Mouse (Mus musculus) cerebellum, adult 11-12 months (tissue): ENCODE measurements around the gene Pcsk6.
"Not testable (repeated sequence)": the region's sequence is repeated elsewhere in the genome, so short reads cannot be mapped to it uniquely, and the experiment has no call there.

Experiments
- DNase-seq: peaks from one replicate; pipeline ENCODE4 v3.0.0; 2022

The Pcsk6 gene

DNA sequence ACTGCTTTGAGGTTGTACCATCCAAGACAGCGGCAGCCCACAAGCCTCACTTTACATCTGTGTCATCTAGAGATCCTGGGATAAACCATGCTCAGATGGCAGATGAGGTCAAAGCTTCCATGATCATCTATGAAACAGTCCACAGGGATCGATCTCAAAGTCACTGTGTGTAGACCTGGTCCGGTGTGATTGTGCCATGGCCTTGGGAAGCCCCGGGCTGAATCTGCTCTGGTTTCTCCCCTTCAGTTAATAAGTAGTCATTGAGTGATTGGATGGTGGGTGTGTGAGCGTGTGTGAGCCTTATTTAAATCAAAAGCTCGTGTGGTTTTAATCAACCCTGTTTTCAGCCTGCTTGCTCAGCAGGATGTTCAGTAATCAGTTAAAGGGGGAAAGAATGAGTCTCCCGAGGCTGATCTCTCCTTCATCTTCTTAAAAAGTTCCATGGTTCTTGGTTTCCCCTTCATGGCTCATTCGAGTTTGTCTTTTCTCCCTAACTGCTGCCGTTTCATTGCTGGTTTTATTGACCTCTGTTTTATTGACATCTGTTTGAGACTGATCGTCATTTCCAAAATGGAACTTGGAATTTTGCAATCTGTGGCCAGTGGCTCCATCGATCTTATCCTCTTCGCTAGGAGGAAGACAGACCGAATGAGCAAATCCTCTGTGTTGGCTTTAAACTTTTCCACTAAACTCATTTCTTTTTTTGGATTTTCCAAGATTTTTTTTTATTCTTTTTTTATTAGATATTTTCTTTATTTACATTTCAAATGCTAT lies 142.5 kb downstream of the Pcsk6 start:
- DNase-seq = no peak

DNA sequence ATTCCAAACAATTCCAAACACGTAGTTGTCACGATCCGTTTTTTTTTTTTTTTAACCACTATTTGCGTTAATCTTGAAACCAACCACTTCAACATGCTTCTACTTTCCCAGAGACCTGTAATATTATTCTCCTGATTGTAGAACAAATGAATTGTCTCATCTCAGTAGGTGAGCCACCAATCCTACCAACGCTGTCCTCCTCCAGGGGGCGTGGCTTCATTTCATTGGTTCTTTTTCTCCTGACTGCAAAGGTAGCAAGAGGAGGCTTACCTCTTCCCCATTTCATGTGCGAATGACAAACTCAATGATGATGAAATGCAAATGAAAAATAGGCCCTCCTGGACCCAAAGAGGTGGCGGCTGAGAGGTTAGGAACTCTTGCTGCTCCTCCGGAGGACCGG lies 143.5 kb downstream of the Pcsk6 start:
- no peak for DNase-seq

DNA sequence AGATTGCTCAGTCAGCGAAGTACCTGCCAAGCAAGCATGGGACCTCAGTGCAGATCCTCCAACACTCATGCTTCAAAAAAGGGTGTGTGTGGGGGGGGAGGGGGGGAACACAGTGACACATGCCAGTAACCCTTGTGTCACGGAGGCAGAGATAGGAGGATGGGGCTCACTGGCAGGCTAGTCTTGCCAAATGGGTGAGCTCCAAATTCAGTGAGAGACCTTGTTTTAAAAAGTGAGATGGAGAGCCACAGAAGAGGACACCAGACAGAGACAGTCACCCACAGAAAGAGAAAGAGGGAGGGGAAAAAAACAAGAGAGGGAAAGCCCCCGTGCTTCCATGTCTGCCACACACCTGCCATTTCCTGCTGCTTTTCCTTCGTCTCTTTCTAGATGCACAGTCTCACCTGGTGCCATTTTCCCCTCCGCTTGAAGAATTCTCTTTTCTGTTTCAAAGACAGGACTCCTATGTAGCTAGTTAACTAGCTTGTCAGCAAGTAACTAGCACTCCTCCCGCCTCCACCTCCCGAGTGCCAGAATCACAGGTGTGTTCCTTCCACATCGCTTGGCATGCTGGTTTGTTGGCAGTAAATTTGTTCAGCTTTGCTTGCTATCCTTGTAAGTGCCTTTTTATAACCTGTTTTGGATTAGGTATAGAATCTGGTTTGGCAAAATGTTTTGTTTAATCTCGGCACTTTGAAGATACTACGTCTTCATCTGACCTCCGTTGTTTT lies 146.8 kb downstream of the Pcsk6 start:
- DNase-seq = peak; percentile 96

DNA sequence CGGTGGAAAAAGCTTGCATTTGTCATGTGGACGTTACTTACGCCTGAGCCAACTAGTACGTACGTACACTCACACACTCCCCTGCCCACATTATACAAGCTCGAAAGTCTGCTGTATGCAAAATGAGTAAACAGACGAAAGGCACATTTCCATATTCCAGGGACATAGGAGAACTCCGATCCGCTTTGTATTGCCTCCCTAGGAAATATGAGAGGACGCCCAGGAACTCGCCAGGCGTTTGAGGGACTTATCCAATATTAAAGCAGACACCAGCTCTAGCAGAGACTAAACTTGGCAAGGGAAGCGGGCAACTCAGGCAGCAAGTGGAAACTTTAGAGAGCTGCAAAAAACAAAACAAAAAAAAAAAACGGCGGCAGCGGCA lies 147.3 kb downstream of the Pcsk6 start:
- peak; percentile 63 for DNase-seq

- DNase-seq = no peak
Observed at GRCm38 (mm10) chr7:66010518-66010917, 149.0 kb downstream of the Pcsk6 start.

DNA sequence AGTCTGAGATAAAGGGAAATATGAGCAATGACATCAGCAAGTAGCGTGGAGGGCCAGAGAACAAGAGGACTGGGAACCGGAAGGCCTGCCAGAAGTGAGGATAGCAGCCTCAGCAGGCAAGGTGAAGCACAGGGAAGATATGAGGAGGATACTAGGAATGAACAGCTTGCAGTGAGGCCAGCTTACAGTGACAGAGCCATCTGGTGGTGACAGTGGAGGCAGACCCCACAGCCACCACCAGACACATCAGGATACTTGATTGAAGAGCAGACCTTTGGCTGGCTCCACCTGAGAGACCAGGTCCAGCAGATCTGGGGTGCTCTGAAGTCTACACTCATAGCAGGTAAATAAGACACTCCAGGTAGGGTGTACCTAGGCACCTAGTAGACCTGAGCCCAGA lies 166.2 kb downstream of the Pcsk6 start:
- DNase-seq = peak; percentile 65

- no peak for DNase-seq
Observed at GRCm38 (mm10) chr7:66028766-66029512, 167.4 kb downstream of the Pcsk6 start.

- DNase-seq = no peak
Observed at GRCm38 (mm10) chr7:66036809-66037208, 175.3 kb downstream of the Pcsk6 start.

DNA sequence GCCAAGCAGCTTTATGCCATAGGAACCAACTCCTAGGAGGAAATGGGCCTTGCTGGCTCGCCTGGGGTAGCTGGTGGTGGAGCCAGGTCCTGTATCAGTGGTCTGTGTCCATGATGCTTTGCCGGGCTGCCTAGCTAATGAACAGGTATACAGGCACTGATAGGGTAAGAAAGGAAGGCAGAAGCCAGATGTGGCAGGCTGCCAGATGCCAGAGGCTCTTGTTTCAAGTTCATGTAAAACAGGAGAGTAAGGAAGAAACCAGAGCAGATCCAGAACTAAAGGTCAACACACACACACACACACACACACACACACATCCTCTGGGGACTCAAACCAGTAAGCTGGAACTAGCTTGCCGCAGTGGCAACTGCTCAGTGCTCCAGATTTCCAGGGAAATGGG lies 176.7 kb downstream of the Pcsk6 start:
- peak; percentile 57 for DNase-seq

DNA sequence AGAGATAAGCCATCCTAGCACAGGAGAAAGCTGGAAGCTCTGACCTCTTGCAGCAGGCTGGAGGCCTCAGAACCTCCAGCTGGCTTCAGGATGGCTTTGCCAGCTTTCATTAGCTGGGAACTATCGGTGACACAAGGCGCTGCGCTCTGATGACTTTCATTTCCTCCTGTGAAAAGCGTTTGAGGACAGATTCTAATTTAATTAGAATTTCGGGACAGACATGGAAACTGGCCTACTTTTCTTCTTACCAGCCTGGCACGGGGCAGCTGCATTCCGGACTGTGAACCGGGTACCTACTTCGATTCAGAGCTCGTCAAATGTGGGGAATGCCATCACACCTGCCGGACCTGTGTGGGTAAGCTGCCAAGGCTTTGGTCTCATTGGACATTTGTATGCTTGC lies 177.2 kb downstream of the Pcsk6 start:
- peak; percentile 79 for DNase-seq

GRCm38 (mm10) chr7:66040026-66040814 lies 178.7 kb downstream of the Pcsk6 start:
- DNase-seq = peak; percentile 51

DNA sequence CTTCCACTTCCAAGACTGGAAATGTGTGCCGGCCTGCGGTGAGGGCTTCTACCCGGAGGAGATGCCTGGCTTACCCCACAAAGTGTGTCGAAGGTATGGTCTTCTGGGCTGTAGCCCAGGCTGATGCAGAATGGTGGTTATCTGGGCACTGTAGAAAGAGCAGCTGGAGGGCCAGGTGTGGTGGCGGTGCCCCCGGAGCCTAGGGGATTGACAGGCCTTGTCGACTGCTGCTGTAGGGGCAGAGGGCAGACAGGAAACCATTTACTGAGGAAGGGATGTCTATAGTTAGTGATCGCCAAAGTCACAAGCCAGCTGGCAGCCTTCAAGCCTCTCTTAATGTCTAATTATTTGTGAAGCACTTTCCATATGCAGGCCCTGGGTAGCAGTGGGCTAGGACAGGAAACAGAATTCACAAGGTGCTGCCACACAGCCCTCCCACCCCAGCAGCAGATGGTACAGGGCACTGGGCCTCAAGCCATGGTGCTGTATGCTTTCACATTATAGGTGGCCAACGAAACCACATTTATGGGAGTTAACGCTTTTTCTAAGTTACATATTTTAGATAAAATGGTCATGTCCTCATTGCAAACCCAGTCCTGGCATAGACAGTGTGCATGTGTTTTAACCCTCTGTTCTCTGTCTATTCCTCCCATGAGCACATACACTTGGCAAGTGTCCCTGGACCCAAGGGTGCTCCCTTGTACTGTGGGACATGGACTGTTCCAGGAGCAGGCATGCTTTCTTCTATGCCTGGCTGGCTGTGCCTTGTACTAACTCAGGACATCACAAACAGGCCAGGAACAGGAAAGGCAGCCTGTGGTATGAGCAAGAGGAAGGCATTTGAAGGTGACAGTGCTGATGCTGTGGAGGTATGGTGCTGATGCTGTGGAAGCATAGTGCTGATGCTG lies 182.3 kb downstream of the Pcsk6 start, which contains the start of gene Gm45213:
Gene Gm45213 (plus strand): TSS at position 51 of the 908 bp plus-strand sequence.
- DNase-seq = peak; percentile 88

GRCm38 (mm10) chr7:66044617-66045016 lies 183.1 kb downstream of the Pcsk6 start:
- DNase-seq = no peak

- DNase-seq = no peak
Observed at GRCm38 (mm10) chr7:66046921-66047918, 185.7 kb downstream of the Pcsk6 start.

GRCm38 (mm10) chr7:66047975-66048374 lies 186.4 kb downstream of the Pcsk6 start:
- no peak for DNase-seq

GRCm38 (mm10) chr7:66048446-66049230 lies 187.1 kb downstream of the Pcsk6 start:
- DNase-seq = no peak

GRCm38 (mm10) chr7:66053946-66054483 lies 192.5 kb downstream of the Pcsk6 start:
- no peak for DNase-seq

GRCm38 (mm10) chr7:66055356-66055755 lies 193.8 kb downstream of the Pcsk6 start:
- DNase-seq = not testable (repeated sequence)

DNA sequence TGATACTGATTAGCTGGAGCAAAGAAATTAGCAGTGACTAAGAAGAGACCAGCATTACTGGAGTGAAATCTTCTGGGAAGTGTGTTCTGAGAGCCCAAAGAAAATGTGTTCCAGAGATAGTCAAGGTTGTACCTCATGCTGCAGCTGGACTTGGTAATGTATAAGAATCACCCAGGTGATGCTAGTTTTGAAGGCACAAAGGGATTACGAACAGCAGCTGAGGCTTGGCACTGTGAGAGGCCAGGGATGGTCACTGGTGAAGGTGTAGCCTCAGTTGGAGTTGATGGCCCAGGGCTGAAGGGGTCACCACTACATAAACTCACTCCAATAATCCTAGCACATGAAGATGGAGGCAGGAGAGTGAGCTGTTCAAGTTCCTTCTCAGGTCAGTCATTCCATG lies 197.2 kb downstream of the Pcsk6 start, which contains the start of gene Snrpa1:
Gene Snrpa1 (plus strand): TSS at position 301 of the 400 bp plus-strand sequence.
- no peak for DNase-seq
